Mouse (Mus musculus) cerebellum, adult 9-11 months (tissue): ENCODE measurements around the gene Zkscan8.
"Not testable (repeated sequence)": the region's sequence is repeated elsewhere in the genome, so short reads cannot be mapped to it uniquely, and the experiment has no call there.

ENCODE experiments used
- DNase-seq: peaks from one replicate; pipeline ENCODE4 v3.0.0; 2022

The Zkscan8 gene

GRCm38 (mm10) chr13:21530781-21531201 lies at the start of gene Zkscan8:
Zkscan8 (minus strand) TSS chr13:21531120.
- DNase-seq, result peak; percentile 90

- DNase-seq, result no peak
These were observed 28.9 kb upstream of the Zkscan8 start, which contains the start of gene Olfr1535 for GRCm38 (mm10) chr13:21559793-21560192. Olfr1535 (minus strand) TSS chr13:21559893.

- no peak for DNase-seq
These were observed 19.6 kb upstream of the Zkscan8 start for GRCm38 (mm10) chr13:21550416-21551110.

- no peak for DNase-seq
These were observed 18.6 kb upstream of the Zkscan8 start for GRCm38 (mm10) chr13:21549487-21549886.

DNA sequence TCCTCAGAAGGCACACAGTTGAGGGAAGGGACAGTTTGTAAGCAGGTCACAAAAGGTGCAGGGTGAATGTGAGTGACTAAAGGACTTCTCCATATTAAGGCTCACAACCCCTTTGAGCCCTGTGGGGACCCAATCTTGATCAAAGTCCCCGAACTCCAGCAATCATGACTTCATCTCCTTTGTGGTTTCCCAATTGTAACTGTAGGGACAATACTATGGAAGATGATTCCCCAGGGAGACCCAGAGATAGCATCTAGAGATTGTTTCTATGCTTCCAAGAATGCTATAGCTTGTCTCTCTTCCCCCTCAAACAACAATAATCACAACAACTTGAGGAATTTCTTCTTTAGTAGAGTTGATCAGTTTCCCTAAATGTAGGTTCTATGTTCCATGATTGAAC lies 11.8 kb upstream of the Zkscan8 start, which contains the start of gene Olfr1366:
TSS of gene Olfr1366 (minus strand) at position 101 of the 400 bp plus-strand sequence.
- DNase-seq, result no peak

DNA sequence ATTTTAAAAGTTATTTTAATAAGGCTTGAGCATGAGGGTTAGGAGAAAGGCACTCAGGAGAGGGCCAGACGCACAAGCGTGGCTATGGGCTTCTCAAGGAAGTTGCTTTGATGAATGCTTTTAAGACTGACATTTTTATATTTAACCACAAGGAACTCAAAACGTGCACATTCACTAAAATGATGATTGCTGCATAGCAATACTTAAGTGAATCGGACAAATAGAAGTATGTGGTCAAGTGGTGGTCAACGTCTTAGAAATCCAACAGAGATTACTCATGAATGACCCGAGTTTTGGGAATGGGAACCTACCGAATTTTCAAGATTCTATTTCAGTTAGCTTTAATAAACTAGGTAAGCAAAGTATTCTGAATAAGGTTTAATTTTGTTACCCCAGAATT lies 784 bp downstream of the Zkscan8 start:
- DNase-seq, result no peak

DNA sequence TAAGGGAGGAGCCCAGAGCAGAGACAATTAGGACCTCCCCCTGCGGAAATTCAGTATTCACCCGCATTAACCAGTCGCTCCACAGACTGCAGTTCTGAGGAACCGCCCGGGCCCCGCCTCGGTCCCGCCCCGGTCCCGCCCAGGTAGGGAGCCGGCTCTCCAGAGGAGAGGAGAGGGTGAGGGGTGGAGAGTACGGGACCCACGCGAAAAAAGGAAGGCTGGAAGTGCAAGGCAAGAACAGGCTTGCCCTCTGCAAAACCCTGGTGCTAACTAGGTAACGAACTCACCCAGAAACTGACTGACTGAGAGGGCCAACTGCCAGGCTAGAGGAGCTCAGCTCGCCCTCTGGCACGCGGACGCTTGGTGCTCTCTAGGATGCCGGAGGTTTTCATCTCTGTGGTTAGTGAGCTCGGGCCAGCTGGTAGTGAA lies 24.7 kb downstream of the Zkscan8 start:
- DNase-seq, result peak; percentile 84

- no peak for DNase-seq
These were observed 28.6 kb downstream of the Zkscan8 start for GRCm38 (mm10) chr13:21502296-21502695.

GRCm38 (mm10) chr13:21501182-21501581 lies 29.7 kb downstream of the Zkscan8 start, which contains the start of gene Gm11273:
Gm11273 (minus strand) TSS chr13:21501418.
- DNase-seq, result not testable (repeated sequence)

DNA sequence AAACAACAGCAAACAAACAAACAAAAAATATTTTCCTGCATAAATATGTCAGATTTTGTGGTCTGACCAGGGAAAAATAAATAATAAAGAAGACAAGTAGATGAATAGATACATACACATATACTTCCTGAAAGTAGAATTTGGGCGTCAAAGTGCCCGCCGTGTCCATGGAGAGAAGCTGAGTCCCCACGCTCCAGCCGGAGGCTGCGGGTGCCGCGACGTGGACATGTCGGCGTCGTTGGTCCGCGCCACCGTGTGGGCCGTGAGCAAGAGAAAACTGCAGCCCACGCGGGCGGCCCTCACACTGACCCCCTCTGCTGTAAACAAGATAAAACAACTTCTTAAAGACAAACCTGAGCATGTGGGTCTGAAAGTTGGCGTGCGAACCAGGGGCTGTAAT lies 35.8 kb downstream of the Zkscan8 start, which contains the start of gene AK157302:
TSS of gene AK157302 (plus strand) at position 144 of the 400 bp plus-strand sequence.
- DNase-seq, result peak; percentile 13

- DNase-seq, result no peak
These were observed 38.1 kb downstream of the Zkscan8 start for GRCm38 (mm10) chr13:21492847-21493246.

DNA sequence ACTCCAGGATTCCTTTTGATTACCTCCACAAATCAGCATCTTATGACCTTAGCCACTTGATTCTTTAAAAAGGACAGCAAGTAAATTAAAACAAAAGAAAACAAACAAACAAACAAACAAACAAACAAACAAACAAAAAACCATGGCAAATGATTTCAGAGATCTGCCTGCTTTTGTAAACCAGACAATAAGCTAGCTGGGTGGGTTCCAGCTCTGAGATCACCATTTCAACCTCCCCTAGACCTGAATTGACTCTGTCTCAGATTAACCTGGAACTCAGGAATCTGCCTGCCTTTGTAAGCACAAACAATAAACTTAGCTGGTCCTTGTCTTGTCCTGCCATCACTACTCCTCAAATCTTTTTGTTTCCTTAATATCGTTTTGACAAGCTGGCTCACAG lies 44.0 kb downstream of the Zkscan8 start:
- no peak for DNase-seq

DNA sequence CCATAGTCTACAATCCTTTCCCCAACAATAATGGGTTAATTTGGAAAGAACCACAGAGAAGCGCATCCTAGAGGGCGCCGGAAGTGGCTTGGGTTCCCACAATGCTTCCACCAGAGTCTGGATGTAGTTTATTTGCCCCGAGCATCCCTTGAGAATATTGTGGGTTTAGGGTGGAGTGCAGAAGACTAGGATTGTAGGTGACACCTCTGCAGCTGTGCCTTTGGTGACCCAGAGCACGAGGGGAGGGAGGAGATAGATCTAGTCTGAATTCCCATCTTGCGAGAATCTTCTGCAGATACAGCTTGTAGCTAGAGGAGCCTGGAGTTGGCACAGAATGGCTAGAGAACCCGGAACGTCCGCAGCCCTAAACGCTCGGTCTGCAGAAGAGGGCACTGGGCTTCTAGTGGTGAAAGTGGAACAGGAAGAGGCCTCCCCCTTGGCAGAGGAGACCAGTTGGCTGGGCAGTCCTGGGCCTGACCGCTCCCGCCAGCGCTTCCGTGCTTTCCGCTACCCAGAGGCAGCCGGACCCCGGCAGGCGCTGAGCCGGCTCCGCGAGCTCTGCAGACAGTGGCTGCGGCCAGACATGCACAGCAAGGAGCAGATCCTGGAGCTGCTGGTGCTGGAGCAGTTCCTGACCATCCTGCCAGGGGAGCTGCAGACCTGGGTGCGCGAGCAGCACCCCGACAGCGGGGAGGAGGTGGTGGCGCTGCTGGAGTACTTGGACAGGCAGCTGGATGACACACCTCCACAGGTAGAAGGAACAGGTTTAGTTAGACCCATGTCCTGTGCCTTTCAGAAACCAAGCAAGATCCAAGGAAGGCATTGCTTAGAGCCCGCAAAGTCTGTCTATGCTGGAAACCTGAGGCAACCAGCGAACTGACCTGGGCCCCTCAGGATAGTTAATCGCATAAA lies 51.9 kb downstream of the Zkscan8 start, which contains the start of the genes Zkscan4 and Gm10065:
TSS of gene Zkscan4 (plus strand) at position 149 of the 912 bp plus-strand sequence.
TSS of gene Gm10065 (minus strand) at position 683 of the 912 bp plus-strand sequence.
- peak; percentile 81 for DNase-seq

DNA sequence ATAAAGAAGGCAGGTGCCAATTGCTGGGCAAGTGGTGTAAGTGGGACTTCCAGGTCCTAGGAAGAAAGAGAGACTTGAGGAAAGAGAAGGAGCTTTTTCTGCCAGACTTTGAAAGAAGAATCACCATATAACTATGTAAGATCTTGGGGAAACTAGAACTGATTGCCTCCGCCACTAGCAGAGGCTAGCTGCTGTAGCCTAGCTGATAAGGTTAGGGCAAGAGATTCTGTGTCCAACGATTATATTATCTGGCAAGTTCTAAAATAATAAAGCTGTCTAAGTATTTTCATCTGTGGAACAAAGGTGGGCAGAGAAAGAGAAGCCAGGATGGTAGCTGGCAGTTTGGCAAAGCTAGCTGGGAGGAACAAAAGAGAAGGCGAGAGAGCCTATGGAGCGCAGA lies 58.5 kb downstream of the Zkscan8 start:
- no peak for DNase-seq

DNA sequence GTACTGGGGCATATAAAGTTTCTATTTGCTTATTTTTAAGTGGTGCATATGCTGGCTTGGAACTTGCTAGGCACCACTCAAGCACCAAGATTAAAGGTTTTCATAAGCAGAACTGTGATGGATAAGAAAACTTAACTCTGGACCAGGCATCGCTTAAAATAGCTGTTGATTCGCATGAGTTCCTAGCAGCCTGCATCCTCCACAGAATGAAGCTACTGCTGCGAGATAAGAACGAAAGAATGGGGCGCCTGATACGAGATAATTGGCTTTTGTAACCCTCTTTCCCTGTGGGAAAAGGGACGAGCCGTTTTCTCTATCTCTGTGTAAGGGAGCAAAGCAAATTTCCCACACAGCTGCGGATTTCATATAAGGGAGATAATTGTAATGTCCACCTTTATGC lies 61.8 kb downstream of the Zkscan8 start:
- DNase-seq, result no peak

- DNase-seq, result peak; percentile 89
These were observed 62.6 kb downstream of the Zkscan8 start, which contains the start of gene Nkapl for GRCm38 (mm10) chr13:21468061-21469019. Nkapl (minus strand) TSS chr13:21468509.

DNA sequence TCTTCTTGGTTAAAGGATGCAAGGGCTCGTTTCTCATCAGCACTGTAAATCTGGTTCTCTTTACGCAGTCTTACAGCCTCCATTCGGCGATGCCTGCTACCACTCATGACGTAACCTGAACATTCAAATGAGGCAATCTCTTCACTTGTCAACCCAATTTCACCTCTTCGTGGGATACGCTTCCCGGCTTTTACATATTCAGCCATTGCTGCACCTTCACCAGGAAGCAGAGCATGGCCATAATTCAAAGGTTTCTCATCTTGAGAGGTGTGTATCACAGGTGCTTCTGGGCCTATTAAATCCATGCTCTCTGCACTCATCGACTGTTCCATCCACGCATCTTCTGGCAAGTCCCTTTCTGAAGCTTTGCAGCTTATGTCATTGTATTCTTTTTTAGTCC lies 63.6 kb downstream of the Zkscan8 start:
- DNase-seq, result no peak
